Mouse (Mus musculus): Measurements from ENCODE around the gene Med18.

- no peak for TF ChIP-seq CTCF (IDR thresholded peaks at IDR 0.05; ENCODE audit: low read depth, low read length)
- TF ChIP-seq TAL1 (conservative IDR thresholded peaks at IDR 0.05; ENCODE audit: low read depth, low read length) = no peak
Measured at GRCm38 (mm10) chr4:132490273-132491010, 26.7 kb upstream of the Med18 start.
